Mouse (Mus musculus) thymus, postnatal 0 days (tissue): ENCODE data around the gene Dgkh. TPM values are rescaled to one million over a fixed set of nuclear protein-coding genes. Genes with fewer than 3 reads are reported as not detected.
"Not testable (repeated sequence)": the region's sequence is repeated elsewhere in the genome, so short reads cannot be mapped to it uniquely, and the experiment has no call there.

Source experiments
- DNase-seq: peaks from one replicate; pipeline ENCODE4 v3.0.0-alpha.2; 2015; ENCODE audit warnings: low spot score
- polyA plus RNA-seq: library from polyadenylated mRNA; unstranded; fragments of >200 nt; fragmentation: Nextera tagmentation; extraction: Ambion mirVana; gene quantifications from 2 replicates; pipeline ENCODE4 v1.2.1, GENCODE M21; 2015

Gene Dgkh
- polyA plus RNA-seq, 1 experiment from 2014 or later, result 2.2 TPM

- no peak for DNase-seq
Measured at GRCm38 (mm10) chr14:78632747-78633146, 99.8 kb downstream of the Dgkh start.

GRCm38 (mm10) chr14:78630923-78631875 is 101.4 kb downstream of the Dgkh start:
- DNase-seq, result peak; percentile 84

GRCm38 (mm10) chr14:78627516-78628275 is 104.9 kb downstream of the Dgkh start:
- DNase-seq, result peak; percentile 76

GRCm38 (mm10) chr14:78618883-78619295 is 113.7 kb downstream of the Dgkh start:
- peak; percentile 83 for DNase-seq

GRCm38 (mm10) chr14:78613569-78613968 is 119.0 kb downstream of the Dgkh start:
- peak; percentile 46 for DNase-seq

DNA sequence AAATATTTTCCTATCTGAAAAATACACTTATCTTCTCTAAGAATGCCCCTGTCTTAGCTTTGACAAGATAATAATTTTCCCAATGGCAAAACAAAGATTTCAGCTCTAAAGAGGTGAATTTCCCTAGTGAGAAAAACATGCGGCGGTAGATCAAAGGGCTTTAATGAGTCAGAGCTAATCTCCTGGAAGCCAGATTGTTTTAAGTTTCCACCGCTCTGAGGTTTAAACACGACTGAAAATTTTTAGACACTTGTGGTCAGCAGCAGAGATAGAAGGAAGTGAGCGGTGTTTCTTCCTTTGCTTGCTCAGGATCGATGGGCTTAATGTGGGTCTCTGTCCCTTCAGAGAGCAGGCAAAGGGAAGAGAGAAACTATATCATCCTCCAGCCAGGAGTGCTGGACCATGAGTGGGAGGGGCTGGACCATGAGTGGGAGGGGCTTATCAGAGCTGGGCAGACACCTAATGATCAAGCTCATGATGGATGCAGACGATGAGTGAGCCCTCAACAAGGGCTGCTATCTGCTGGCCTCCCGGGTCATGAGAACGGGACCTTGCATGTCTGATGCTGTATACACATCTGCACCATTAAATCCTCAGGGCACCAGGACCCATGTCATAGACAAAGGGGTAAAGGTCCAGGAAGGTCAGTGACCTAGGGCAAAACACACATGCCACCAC is 120.3 kb downstream of the Dgkh start:
- DNase-seq, result no peak

GRCm38 (mm10) chr14:78594916-78595315 is 137.7 kb downstream of the Dgkh start:
- no peak for DNase-seq

DNA sequence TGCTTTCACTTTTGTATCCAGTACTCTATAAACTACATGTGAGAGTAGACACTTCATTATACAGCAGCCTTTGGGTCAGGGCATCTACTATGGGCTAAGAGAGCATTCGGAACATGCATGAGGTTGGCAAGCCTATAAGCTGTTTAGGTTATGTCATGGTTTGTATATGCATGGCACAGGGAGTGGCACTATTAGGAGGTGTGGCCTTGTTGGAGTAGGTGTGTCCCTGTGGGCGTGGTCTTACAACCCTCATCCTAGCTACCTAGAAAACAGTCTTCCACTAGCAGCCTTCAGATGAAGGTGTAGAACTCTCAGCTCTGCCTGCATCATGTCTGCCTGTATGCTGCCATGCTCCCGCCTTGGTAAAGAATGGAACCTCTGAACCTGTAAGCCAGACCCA is 139.6 kb downstream of the Dgkh start:
- no peak for DNase-seq

DNA sequence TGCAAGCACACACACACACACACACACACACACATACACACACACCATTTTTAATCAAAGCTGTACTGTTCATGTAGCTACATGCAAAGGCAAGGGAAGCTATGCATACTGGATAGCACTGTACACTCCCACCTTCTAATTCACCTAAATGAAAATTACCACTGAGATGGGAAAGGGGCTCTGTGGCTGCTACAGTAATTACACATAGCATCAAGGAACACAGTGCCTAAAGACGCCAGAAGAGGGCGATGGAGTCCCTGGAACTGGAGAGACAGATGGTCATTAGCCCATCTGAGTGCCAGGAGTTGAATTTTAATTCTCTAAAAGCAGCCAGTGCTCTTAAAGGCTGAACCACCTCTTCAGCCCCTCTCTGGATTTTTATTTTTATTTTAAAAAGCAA is 142.2 kb downstream of the Dgkh start:
- peak; percentile 64 for DNase-seq

DNA sequence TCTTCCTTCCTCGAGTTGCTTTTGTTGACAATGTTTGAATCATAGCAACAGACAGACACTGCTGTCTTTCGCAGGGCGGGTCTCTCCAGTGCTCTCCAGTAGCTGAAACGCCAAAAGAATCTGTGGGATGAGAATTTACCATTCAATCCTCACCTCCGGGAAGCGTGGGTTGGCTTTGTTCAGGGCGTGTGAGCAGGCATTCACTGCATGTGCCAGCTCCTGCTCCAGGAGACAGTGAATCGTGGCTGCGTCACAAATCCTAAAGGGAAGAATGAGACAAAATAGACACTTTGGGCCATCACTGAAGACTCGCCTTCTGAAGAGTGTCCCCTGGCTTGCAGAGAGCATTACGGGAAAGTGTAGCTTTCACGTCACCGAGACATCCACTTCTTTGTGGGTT is 148.4 kb downstream of the Dgkh start:
- DNase-seq, result no peak

GRCm38 (mm10) chr14:78583168-78583567 is 149.4 kb downstream of the Dgkh start:
- no peak for DNase-seq

DNA sequence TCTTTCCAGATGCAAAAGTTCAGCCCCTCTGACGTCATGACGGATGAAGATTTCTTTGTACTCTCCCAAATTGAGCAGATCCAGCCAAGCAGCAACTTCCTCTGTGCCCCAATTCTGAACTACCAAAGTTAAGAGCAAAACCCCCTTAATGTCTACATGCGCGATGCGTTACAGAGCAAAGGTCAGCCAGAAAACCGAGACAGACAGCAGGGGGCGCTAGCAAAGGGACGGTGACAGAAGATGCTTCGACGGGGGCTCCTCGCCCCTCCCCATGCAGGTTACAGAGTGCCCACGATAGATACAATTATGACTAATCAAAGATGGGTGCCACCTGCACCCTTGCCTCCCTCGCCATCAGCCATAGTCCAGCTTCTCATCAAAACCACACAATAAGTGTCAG is 156.7 kb downstream of the Dgkh start:
- no peak for DNase-seq

DNA sequence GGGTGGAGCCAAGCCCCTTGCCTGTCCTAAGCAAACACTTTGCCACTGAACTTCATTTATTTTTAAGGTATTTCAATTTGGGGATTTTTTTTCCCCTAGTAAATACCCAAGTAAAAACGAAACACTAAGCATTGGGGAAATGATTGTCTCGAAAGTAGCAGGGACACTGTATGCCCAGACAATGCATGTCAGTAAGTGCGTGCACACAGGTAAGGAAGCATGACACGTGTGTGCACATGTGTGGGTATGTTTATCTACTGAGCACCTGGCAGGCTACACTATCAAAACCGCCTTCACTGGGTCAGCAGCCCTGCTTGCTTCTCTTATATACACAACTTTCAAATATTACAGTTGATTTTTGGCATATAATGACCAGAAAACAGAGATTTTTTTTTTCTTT is 164.2 kb downstream of the Dgkh start:
- DNase-seq, result no peak

- no peak for DNase-seq
Measured at GRCm38 (mm10) chr14:78566431-78566830, 166.1 kb downstream of the Dgkh start.

GRCm38 (mm10) chr14:78564292-78564691 is 168.3 kb downstream of the Dgkh start:
- no peak for DNase-seq

- DNase-seq, result no peak
Measured at GRCm38 (mm10) chr14:78563211-78563610, 169.4 kb downstream of the Dgkh start.

GRCm38 (mm10) chr14:78562121-78562520 is 170.5 kb downstream of the Dgkh start:
- no peak for DNase-seq

GRCm38 (mm10) chr14:78559042-78559441 is 173.5 kb downstream of the Dgkh start:
- peak; percentile 25 for DNase-seq

DNA sequence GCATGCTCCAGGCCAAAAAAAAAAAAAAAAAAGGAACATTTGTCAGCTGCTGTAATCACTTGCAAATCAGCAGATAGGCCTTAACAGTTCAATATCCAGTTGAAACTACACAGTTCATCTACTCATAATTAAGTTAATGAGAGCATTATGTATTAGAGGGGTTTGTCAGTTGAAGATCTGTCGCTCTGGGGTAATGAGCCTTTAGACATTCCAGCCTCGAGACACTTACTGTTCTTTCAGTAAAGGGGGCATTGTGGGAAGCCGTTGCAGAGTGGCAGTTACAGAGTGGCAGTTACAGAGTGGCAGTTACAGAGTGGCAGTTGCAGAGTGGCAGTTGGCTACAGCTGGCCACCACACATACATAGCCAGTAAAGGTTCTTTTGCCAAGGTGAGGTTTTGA is 177.7 kb downstream of the Dgkh start:
- not testable (repeated sequence) for DNase-seq

GRCm38 (mm10) chr14:78553661-78554060 is 178.9 kb downstream of the Dgkh start:
- DNase-seq, result no peak

GRCm38 (mm10) chr14:78548807-78549206 is 183.8 kb downstream of the Dgkh start:
- no peak for DNase-seq

DNA sequence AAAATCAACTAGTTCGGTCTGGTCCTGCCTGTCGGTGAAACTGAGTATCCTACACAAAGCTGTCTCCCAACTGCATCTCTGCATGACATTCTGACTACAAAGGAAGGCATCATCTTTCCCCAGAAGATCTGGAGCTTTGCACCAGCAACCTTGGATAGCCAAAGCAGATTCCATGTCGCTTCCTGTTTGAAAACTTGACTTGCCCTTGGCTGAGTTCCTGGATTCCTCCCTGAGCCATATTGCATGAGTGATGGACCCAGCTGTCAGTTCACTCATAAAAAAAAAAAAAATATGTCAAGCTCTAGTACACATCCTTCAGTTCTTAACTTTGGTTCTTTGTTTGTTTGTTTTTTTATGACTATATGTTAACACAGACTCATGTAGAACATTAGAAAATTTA is 191.3 kb downstream of the Dgkh start:
- DNase-seq, result no peak
